Mouse (Mus musculus) forebrain, embryonic 13.5 days (tissue): ENCODE measurements around the gene Carnmt1. TPM values are rescaled to one million over a fixed set of nuclear protein-coding genes. Genes with fewer than 3 reads are reported as not detected.

ENCODE experiments used
- ATAC-seq: fragments of 200-750 bp; cut with Nextera tagmentation; 2 replicates; pipeline ENCODE4 v1.8.0; 2017
- H3K27ac ChIP-seq: fragments of 300-500 bp; sonication (generic); 2 replicates; pipeline ENCODE4 v1.5.1; 2015; ENCODE audit warnings: inconsistent platforms, mild to moderate bottlenecking, moderate library complexity
- H3K27me3 ChIP-seq: fragments of 300-500 bp; sonication (generic); 2 replicates; pipeline ENCODE4 v1.6.1; 2015; ENCODE audit warnings: mild to moderate bottlenecking, inconsistent platforms
- H3K36me3 ChIP-seq: fragments of 300-500 bp; sonication (generic); 2 replicates; pipeline ENCODE4 v1.6.1; 2015; ENCODE audit warnings: mild to moderate bottlenecking, inconsistent platforms; ENCODE audit not compliant: poor library complexity, severe bottlenecking
- H3K4me1 ChIP-seq: fragments of 300-500 bp; sonication (generic); 2 replicates; pipeline ENCODE4 v1.6.1; 2015; ENCODE audit warnings: inconsistent platforms
- H3K4me2 ChIP-seq: fragments of 300-500 bp; sonication (generic); 2 replicates; pipeline ENCODE4 v1.6.1; 2015; ENCODE audit warnings: inconsistent platforms, mild to moderate bottlenecking, moderate library complexity
- H3K4me3 ChIP-seq: fragments of 300-500 bp; sonication (generic); 2 replicates; pipeline ENCODE4 v1.5.1; 2015; ENCODE audit warnings: mild to moderate bottlenecking, inconsistent platforms
- H3K9ac ChIP-seq: fragments of 300-500 bp; sonication (generic); 2 replicates; pipeline ENCODE4 v1.6.1; 2015; ENCODE audit warnings: mild to moderate bottlenecking, inconsistent platforms
- H3K9me3 ChIP-seq: fragments of 300-500 bp; sonication (generic); replicated peaks from 2 replicates; pipeline ENCODE4 v1.6.1; 2016; ENCODE audit warnings: inconsistent platforms
- WGBS: fragments of 180-500 bp; shearing (Covaris S2); methylation state at CpG from one replicate; pipeline ENCODE4 v1.1.7; 2015; 5-methylcytosine and 5-hydroxymethylcytosine counted together
- polyA plus RNA-seq: library from polyadenylated mRNA; unstranded; fragments of >200 nt; fragmentation: Nextera tagmentation; extraction: Ambion mirVana; gene quantifications from 2 replicates; pipeline ENCODE4 v1.2.1, GENCODE M21; 2015

Carnmt1 gene
- 17.7 and 18.0 TPM in 2 replicates for polyA plus RNA-seq

GRCm38 (mm10) chr19:18670608-18671007, at the start of gene Carnmt1:
Carnmt1 (plus strand) TSS chr19:18670764.
- H3K27ac ChIP-seq: peak within 1 kb of the TSS; percentile 66
- H3K9ac ChIP-seq: peak within 1 kb of the TSS; percentile 86
- H3K4me3 ChIP-seq: peak within 1 kb of the TSS; percentile 75
- peak; percentile 99 for ATAC-seq
- under 1% methylated on average over 50 of the region's 58 CpGs for WGBS
- no peaks in the 10 kb centered on the region for H3K27me3 ChIP-seq
- no peaks in the 10 kb centered on the region for H3K36me3 ChIP-seq
- H3K9me3 ChIP-seq: no peaks in the 10 kb centered on the region
- H3K4me1 ChIP-seq: peaks cover 22% of the 10 kb centered on the region
- H3K4me2 ChIP-seq: peak within 1 kb of the TSS; percentile 80

DNA sequence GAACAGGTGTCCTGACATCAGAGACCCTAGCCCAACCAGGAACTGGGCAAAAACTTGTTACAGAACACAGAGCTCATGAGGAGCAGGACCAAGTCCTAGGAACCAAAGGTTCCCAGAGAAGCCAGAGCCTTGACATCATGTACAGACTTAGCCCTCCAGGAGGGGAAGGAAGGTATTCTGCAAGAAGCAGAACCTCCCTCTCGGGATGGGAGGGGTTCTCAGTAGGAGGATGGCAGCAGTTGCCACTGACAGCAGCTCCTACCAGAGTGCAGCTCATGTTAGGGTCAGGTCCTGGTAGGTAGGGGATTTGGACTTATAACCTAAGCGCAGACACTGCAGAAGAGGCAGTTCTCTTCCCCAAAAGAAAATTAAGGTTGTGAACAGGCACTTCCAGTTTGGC, 46.7 kb upstream of the Carnmt1 start:
- Histone ChIP-seq H3K27me3 (no peaks in the 10 kb centered on the region), H3K36me3 (no peaks in the 10 kb centered on the region), H3K27ac (no peak overlapping the region), H3K4me3 (no peak overlapping the region), H3K9ac (no peak overlapping the region), H3K4me1 (no peaks in the 10 kb centered on the region), H3K4me2 (no peak overlapping the region), H3K9me3 (no peaks in the 10 kb centered on the region)
- whole genome bisulfite sequencing: 77% methylated on average over 2 of the region's 2 CpGs
- ATAC-seq: no peak

- Histone ChIP-seq H3K4me3 (no peak overlapping the region), H3K4me1 (peaks cover 9% of the 10 kb centered on the region; the same call in 1 of the 2 replicates), H3K27ac (no peak overlapping the region), H3K9me3 (no peaks in the 10 kb centered on the region), H3K9ac (no peak overlapping the region), H3K4me2 (no peak overlapping the region; the same call in 1 of the 2 replicates), H3K36me3 (no peaks in the 10 kb centered on the region), H3K27me3 (0 out of 2 replicates have a peak, but pooled peaks cover 7% of the 10 kb centered on the region)
- ATAC-seq: no peak
- 42% methylated on average over 1 of the region's 1 CpGs for WGBS
Observed at GRCm38 (mm10) chr19:18629589-18629988, 41.0 kb upstream of the Carnmt1 start.

GRCm38 (mm10) chr19:18630221-18631119, 40.1 kb upstream of the Carnmt1 start:
- H3K9ac ChIP-seq: peak overlapping the region; percentile 72
- no peaks in the 10 kb centered on the region for H3K9me3 ChIP-seq
- no peak for ATAC-seq
- H3K4me1 ChIP-seq: peaks cover 9% of the 10 kb centered on the region; the same call in 1 of the 2 replicates
- H3K4me3 ChIP-seq: peak overlapping the region; percentile 80
- H3K27ac ChIP-seq: no peak overlapping the region
- H3K27me3 ChIP-seq: 0 out of 2 replicates have a peak, but pooled peaks cover 7% of the 10 kb centered on the region
- WGBS: 8% methylated on average over 17 of the region's 17 CpGs
- H3K36me3 ChIP-seq: no peaks in the 10 kb centered on the region
- peak overlapping the region; percentile 93 for H3K4me2 ChIP-seq

DNA sequence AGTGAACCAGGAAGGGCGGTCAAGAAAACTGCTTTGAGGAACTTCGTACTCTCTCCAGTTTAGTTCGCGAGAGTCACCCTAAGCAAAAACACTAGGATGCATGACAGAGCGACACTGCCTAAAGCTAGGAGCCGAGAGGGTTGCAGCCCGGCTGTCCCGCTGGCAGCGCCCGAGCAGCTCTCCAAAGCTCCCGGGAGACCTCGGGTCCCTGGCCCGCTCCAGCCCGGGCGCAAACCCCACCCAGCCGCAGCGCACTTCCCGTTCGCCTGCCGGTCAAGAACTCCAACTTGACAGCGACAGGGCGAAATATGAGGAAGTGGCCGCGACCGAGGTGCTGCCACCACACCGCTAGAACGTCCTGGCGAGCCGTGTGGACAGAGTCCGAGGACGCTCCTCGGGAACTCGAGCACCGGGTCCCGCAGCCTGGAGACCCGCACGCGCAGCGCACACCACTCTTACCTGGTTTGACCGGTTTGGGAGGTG, 39.4 kb upstream of the Carnmt1 start:
- peak overlapping the region; percentile 93 for H3K4me2 ChIP-seq
- peak overlapping the region; percentile 80 for H3K4me3 ChIP-seq
- ATAC-seq: peak; percentile 62
- H3K36me3 ChIP-seq: no peaks in the 10 kb centered on the region
- H3K4me1 ChIP-seq: peaks cover 9% of the 10 kb centered on the region; the same call in 1 of the 2 replicates
- no peaks in the 10 kb centered on the region for H3K9me3 ChIP-seq
- H3K9ac ChIP-seq: peak overlapping the region; percentile 72
- H3K27me3 ChIP-seq: 0 out of 2 replicates have a peak, but pooled peaks cover 7% of the 10 kb centered on the region
- H3K27ac ChIP-seq: no peak overlapping the region; the same call in 1 of the 2 replicates
- WGBS: under 1% methylated on average over 40 of the region's 40 CpGs

DNA sequence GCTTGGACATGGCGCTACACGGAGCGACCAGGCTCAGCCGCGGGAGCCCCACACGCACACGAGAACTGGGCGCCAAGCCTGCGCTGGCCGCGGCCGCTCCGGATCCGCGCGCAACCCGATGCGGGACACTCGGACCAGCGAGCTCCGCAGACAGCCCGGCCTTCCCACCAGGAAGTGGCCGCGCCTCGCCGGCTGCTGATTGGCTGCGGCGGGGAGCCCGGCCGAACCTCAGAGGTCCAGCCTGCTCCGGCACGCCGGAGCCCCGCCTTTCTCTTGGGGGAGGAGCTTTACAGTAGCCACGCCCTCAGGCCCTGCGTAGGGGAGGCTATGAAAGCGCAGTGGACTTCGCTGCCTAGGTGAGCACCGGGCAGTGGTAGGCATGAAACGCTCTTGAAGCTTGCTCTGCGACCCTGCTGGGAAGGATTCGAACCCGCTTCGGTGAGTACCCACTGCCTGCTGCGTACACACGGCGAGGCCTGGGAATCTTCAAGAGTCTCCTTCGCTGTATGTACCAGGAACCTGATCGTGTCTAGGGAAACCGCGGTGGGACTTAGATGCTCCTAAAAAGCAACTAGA, 38.8 kb upstream of the Carnmt1 start, which contains the start of the genes Ostf1 and Nmrk1:
Ostf1 (minus strand) TSS at position 180 of the 576 bp plus-strand sequence.
Nmrk1 (plus strand) TSS at position 307 of the 576 bp plus-strand sequence.
- WGBS: under 1% methylated on average over 51 of the region's 51 CpGs
- no peaks in the 10 kb centered on the region for H3K36me3 ChIP-seq
- no peaks in the 10 kb centered on the region for H3K9me3 ChIP-seq
- H3K4me2 ChIP-seq: peak within 1 kb of the TSS; percentile 93
- H3K27me3 ChIP-seq: 0 out of 2 replicates have a peak, but pooled peaks cover 7% of the 10 kb centered on the region
- peak within 1 kb of the TSS; percentile 72 for H3K9ac ChIP-seq
- ATAC-seq: peak; percentile 99
- peak within 1 kb of the TSS; percentile 80 for H3K4me3 ChIP-seq
- no peak within 1 kb of the TSS; the same call in 1 of the 2 replicates for H3K27ac ChIP-seq
- peaks cover 9% of the 10 kb centered on the region; the same call in 1 of the 2 replicates for H3K4me1 ChIP-seq

DNA sequence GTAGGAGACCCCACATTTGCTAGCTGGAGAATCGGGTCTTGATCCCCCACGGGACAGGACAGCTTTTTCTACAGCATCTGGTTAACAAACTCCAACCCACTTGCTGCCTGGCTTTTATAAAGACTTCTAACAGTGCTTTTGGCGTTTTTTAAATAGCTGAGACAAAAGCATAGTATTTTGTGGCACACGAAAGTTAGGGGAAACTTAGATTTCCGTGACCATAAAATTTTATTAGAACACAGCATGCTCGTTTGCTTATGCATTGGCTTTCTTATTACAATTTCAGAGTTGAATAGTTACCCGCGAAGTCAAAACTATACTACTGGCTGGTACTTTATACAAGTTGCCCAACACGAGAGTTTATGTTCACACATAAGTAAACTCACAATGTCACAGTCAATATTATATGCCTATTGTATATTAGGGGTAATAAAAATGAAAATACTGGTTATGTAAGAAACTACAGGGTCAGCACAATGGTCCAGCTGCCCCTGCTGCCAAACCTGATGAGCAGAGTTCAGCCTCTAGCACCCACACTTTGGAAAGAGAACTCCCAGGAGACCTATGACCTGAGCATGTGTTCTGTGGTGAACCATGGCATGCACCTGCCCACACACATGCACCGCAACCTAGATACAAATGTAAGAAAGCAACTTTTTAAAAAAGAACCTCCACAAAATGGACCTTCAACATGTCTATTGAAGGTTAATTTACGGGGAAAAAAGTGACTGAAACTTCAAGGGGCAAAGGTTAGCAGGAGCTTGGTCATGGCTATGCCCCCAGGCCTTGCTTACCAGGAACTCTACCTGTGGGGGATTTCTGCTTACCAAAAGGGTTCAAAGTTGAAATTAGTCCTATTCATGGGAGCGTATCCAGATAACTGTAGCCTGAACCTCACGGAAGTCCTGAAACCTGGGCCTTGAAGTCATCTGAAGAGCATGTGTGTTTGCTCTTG, 38.1 kb upstream of the Carnmt1 start:
- Histone ChIP-seq H3K4me2 (peak overlapping the region; percentile 93), H3K4me1 (peaks cover 9% of the 10 kb centered on the region; the same call in 1 of the 2 replicates), H3K9me3 (no peaks in the 10 kb centered on the region), H3K36me3 (no peaks in the 10 kb centered on the region), H3K4me3 (peak overlapping the region; percentile 80), H3K9ac (0 out of 2 replicates have a peak overlapping the region, but pooled peaks have one; percentile 72), H3K27me3 (0 out of 2 replicates have a peak, but pooled peaks cover 7% of the 10 kb centered on the region), H3K27ac (no peak overlapping the region)
- no peak for ATAC-seq
- 67% methylated on average over 13 of the region's 13 CpGs for WGBS

DNA sequence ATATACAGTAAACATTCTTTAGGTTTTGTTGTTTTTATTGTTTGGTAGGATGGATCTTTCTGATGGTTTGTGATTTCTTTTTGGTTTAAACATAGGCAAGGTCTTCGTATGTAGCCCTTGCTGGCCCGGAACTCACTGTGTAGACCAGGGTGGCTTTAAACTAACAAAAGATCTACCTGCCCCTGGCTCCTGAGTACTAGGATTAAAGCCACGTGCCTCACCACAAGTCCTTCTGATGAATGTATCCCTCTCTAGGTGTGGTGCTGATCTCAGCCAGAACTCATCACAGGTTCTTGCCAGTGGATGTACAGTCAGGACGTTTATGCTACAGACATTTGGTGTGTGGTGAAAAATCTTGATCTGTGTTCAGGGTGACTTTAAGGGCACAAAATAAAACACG, 32.6 kb upstream of the Carnmt1 start:
- Histone ChIP-seq H3K9me3 (no peaks in the 10 kb centered on the region), H3K27me3 (no peaks in the 10 kb centered on the region), H3K36me3 (no peaks in the 10 kb centered on the region), H3K27ac (no peak overlapping the region), H3K4me1 (no peaks in the 10 kb centered on the region), H3K9ac (no peak overlapping the region), H3K4me3 (no peak overlapping the region), H3K4me2 (no peak overlapping the region)
- WGBS: 84% methylated on average over 5 of the region's 5 CpGs
- no peak for ATAC-seq

DNA sequence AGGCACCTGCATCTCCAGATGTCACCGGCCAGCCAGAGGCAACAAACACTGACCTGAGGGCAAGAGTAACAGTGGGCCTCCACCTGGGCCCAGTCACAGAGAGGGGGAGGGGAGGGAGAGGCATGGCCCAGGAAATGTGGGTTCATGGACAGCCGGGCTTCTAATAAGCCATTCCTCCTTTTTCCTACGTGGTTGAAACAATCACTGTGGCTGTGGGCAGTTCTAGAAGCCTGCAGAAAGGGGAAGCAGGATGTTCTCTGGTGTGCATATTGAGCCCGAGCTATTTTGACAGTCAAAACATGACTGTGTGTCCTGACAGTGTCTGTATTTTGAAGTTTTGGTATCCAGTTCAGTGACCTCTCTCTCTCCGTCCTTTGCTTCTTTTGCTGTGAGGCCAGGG, 31.6 kb upstream of the Carnmt1 start:
- H3K27ac ChIP-seq: no peak overlapping the region
- H3K27me3 ChIP-seq: no peaks in the 10 kb centered on the region
- H3K9me3 ChIP-seq: no peaks in the 10 kb centered on the region
- no peak for ATAC-seq
- H3K36me3 ChIP-seq: no peaks in the 10 kb centered on the region
- 76% methylated on average over 5 of the region's 5 CpGs for WGBS
- H3K4me2 ChIP-seq: no peak overlapping the region
- H3K4me1 ChIP-seq: no peaks in the 10 kb centered on the region
- H3K4me3 ChIP-seq: no peak overlapping the region
- no peak overlapping the region for H3K9ac ChIP-seq

DNA sequence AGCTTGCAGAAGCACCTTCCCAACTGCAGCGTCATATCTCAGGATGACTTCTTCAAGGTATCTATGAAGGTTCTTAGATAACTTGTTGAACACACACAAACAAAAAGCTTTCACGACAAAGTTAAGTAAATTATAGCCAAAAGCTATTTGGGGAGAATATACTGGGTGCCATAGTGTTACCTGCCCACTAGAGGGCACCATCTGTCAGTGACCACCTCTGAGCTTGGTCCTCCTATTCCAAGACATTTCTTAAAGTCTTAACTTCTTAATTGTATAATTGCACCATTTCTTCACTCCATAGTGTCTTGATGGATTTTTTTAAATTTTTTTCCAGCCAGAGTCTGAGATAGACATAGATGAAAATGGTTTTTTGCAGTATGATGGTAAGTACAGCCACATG, 31.0 kb upstream of the Carnmt1 start:
- Histone ChIP-seq H3K36me3 (no peaks in the 10 kb centered on the region), H3K4me2 (no peak overlapping the region), H3K4me1 (no peaks in the 10 kb centered on the region), H3K9me3 (no peaks in the 10 kb centered on the region), H3K27me3 (no peaks in the 10 kb centered on the region), H3K27ac (no peak overlapping the region), H3K9ac (no peak overlapping the region), H3K4me3 (no peak overlapping the region)
- WGBS: 31% methylated on average over 2 of the region's 2 CpGs
- ATAC-seq: no peak

DNA sequence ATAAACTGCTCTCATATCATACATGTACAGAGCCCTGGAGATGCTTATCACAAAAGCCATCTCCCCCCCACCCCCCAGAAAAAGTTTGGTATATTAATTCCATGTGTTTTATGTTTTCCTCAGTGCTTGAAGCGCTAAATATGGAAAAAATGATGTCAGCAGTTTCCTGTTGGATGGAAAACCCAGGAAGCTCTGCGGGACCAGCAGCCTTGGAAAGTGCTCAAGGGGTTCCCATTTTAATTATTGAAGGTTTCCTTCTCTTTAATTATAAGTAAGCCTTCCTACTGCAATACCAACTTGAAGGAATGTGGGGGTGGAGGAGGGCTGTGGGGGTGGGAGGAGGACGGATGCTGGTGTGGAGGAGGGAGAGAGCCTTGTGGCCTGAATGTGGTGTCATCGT, 29.6 kb upstream of the Carnmt1 start:
- no peak overlapping the region for H3K9ac ChIP-seq
- no peaks in the 10 kb centered on the region for H3K36me3 ChIP-seq
- H3K27me3 ChIP-seq: no peaks in the 10 kb centered on the region
- WGBS: 82% methylated on average over 4 of the region's 4 CpGs
- H3K9me3 ChIP-seq: no peaks in the 10 kb centered on the region
- no peak overlapping the region for H3K27ac ChIP-seq
- ATAC-seq: no peak
- H3K4me1 ChIP-seq: no peaks in the 10 kb centered on the region
- H3K4me3 ChIP-seq: no peak overlapping the region
- H3K4me2 ChIP-seq: no peak overlapping the region
